Mouse (Mus musculus) embryonic fibroblast, embryonic 13.5 days (primary cell): ENCODE results near the gene Sfxn3.

ENCODE experiments used
- CTCF ChIP-seq: IDR thresholded peaks from 2 replicates; pipeline ENCODE4 v1.5.1; 2011; ENCODE audit warnings: mild to moderate bottlenecking, control low read depth, low read length, moderate library complexity, borderline replicate concordance; ENCODE audit not compliant: insufficient read depth
- POLR2A ChIP-seq: IDR thresholded peaks from 2 replicates; pipeline ENCODE4 v1.6.1; 2011; ENCODE audit warnings: low read depth, mild to moderate bottlenecking, control low read depth, low read length, moderate library complexity

DNA sequence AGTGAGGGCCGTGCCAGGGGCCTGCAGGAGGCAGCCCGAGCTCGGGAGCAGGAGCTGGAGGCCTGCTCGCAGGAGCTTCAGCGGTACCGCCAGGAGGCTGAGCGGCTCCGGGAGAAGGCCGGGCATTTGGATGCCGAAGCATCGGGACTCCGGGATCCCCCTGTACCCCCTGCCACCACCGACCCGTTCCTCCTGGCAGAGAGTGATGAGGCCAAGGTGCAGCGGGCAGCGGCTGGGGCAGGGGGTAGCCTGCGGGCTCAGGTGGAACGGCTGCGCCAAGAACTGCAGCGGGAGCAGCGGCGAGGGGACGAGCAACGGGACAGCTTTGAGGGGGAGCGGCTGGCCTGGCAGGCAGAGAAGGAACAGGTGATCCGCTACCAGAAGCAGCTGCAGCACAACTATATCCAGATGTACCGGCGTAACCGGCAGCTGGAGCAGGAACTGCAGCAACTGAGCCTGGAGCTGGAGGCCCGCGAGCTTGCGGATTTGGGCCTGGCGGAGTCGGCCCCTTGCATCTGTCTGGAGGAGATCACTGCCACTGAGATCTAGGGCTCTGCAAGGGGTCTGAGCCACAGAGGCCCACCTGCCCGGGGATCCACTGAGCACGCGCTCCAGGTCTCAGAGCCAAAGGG lies 21.2 kb upstream of the Sfxn3 start:
- TF ChIP-seq POLR2A (no peak), CTCF (no peak)
